Mouse (Mus musculus) lung, postnatal 0 days (tissue): ENCODE measurements around the gene Ociad2.
A peak's percentile ranks its signal among the peaks of the same experiment; 100 is the strongest.

Experiments
- CTCF ChIP-seq: IDR thresholded peaks from 2 replicates; pipeline ENCODE4 v1.5.1; 2016; ENCODE audit warnings: antibody characterized with exemption, mild to moderate bottlenecking
- EP300 ChIP-seq: IDR thresholded peaks from 2 replicates; pipeline ENCODE4 v1.6.1; 2016; ENCODE audit warnings: antibody characterized with exemption, mild to moderate bottlenecking, control low read depth

GRCm38 (mm10) chr5:73382737-73383646, 42.2 kb upstream of the Ociad2 start:
- TF ChIP-seq CTCF, result peak; percentile 81
- TF ChIP-seq EP300, result no peak
